Mouse (Mus musculus): Measurements from ENCODE around the gene Scimp. TPM values are rescaled to one million over a fixed set of nuclear protein-coding genes. Genes with fewer than 3 reads are reported as not detected.

Scimp gene
- polyA plus RNA-seq, 1 experiment from 2014 or later, result 0.25 TPM

GRCm38 (mm10) chr11:70833408-70833807 is 21.0 kb upstream of the Scimp start:
- no peak for ATAC-seq (ENCODE audit: insufficient number of reproducible peaks, insufficient read depth, low FRiP score, low TSS enrichment, low read depth)
- H3K4me1 ChIP-seq, result no peaks in the 10 kb centered on the region
- no peaks in the 10 kb centered on the region for H3K36me3 ChIP-seq
- H3K27me3 ChIP-seq, result no peaks in the 10 kb centered on the region
- H3K27ac ChIP-seq, result no peak overlapping the region
- H3K4me2 ChIP-seq, result no peak overlapping the region
- no peak overlapping the region for H3K4me3 ChIP-seq
- H3K9me3 ChIP-seq, result no peaks in the 10 kb centered on the region
- no peak overlapping the region for H3K9ac ChIP-seq

GRCm38 (mm10) chr11:70831201-70831600 is 18.8 kb upstream of the Scimp start:
- Histone ChIP-seq H3K9me3 (no peaks in the 10 kb centered on the region), H3K27ac (no peak overlapping the region), H3K9ac (no peak overlapping the region), H3K36me3 (no peaks in the 10 kb centered on the region), H3K27me3 (no peaks in the 10 kb centered on the region), H3K4me3 (no peak overlapping the region), H3K4me2 (no peak overlapping the region), H3K4me1 (no peaks in the 10 kb centered on the region)
- 50% methylated on average over 3 of the region's 3 CpGs for WGBS
- ATAC-seq (ENCODE audit: insufficient number of reproducible peaks, insufficient read depth, low FRiP score, low TSS enrichment, low read depth), result no peak

- WGBS, result 47% methylated on average over 11 of the region's 11 CpGs
These were observed 16.7 kb upstream of the Scimp start for GRCm38 (mm10) chr11:70828975-70829615.

GRCm38 (mm10) chr11:70826207-70826606 is 13.8 kb upstream of the Scimp start:
- Histone ChIP-seq H3K9ac (no peak overlapping the region), H3K4me1 (peaks cover 6% of the 10 kb centered on the region; the same call in 1 of the 2 replicates), H3K4me2 (no peak overlapping the region), H3K27ac (no peak overlapping the region), H3K4me3 (no peak overlapping the region), H3K9me3 (no peaks in the 10 kb centered on the region), H3K36me3 (no peaks in the 10 kb centered on the region), H3K27me3 (no peaks in the 10 kb centered on the region)
- WGBS, result 86% methylated on average over 2 of the region's 2 CpGs
- ATAC-seq (ENCODE audit: insufficient number of reproducible peaks, insufficient read depth, low FRiP score, low TSS enrichment, low read depth), result no peak

More at GRCm38 (mm10) chr11:70828975-70829615, 16.7 kb upstream of the Scimp start:
- no peak for ATAC-seq (ENCODE audit: insufficient number of reproducible peaks, insufficient read depth, low FRiP score, low TSS enrichment, low read depth)
- H3K4me3 ChIP-seq, result no peak overlapping the region
- no peak overlapping the region for H3K4me2 ChIP-seq
- H3K9me3 ChIP-seq, result no peaks in the 10 kb centered on the region
- no peak overlapping the region for H3K9ac ChIP-seq
- H3K4me1 ChIP-seq, result no peaks in the 10 kb centered on the region
- H3K27ac ChIP-seq, result no peak overlapping the region
- H3K36me3 ChIP-seq, result no peaks in the 10 kb centered on the region
- no peaks in the 10 kb centered on the region for H3K27me3 ChIP-seq

GRCm38 (mm10) chr11:70821728-70822591 is 9.6 kb upstream of the Scimp start:
- Histone ChIP-seq H3K4me3 (no peak overlapping the region), H3K4me1 (peaks cover 6% of the 10 kb centered on the region; the same call in 1 of the 2 replicates), H3K36me3 (no peaks in the 10 kb centered on the region), H3K27ac (no peak overlapping the region), H3K9me3 (no peaks in the 10 kb centered on the region), H3K4me2 (no peak overlapping the region), H3K9ac (no peak overlapping the region), H3K27me3 (no peaks in the 10 kb centered on the region)
- WGBS, result 42% methylated on average over 17 of the region's 17 CpGs
- ATAC-seq (ENCODE audit: insufficient number of reproducible peaks, insufficient read depth, low FRiP score, low TSS enrichment, low read depth), result no peak

- Histone ChIP-seq H3K9me3 (no peaks in the 10 kb centered on the region), H3K36me3 (no peaks in the 10 kb centered on the region), H3K4me3 (no peak overlapping the region), H3K27me3 (no peaks in the 10 kb centered on the region), H3K4me2 (no peak overlapping the region), H3K9ac (no peak overlapping the region), H3K4me1 (peaks cover 6% of the 10 kb centered on the region; the same call in 1 of the 2 replicates), H3K27ac (no peak overlapping the region)
- ATAC-seq (ENCODE audit: insufficient number of reproducible peaks, insufficient read depth, low FRiP score, low TSS enrichment, low read depth), result no peak
- 75% methylated on average over 8 of the region's 8 CpGs for WGBS
These were observed 7.7 kb upstream of the Scimp start for GRCm38 (mm10) chr11:70820120-70820519.

GRCm38 (mm10) chr11:70816770-70817169 is 4.4 kb upstream of the Scimp start:
- Histone ChIP-seq H3K9ac (no peak overlapping the region), H3K4me1 (peaks cover under 1% of the 10 kb centered on the region; the same call in 1 of the 2 replicates), H3K4me2 (no peak overlapping the region), H3K27me3 (no peaks in the 10 kb centered on the region), H3K36me3 (no peaks in the 10 kb centered on the region), H3K27ac (no peak overlapping the region), H3K9me3 (no peaks in the 10 kb centered on the region), H3K4me3 (no peak overlapping the region)
- no peak for ATAC-seq (ENCODE audit: insufficient number of reproducible peaks, insufficient read depth, low FRiP score, low TSS enrichment, low read depth)
- WGBS, result 75% methylated on average over 4 of the region's 4 CpGs

GRCm38 (mm10) chr11:70815498-70816078 is 3.2 kb upstream of the Scimp start:
- Histone ChIP-seq H3K36me3 (no peaks in the 10 kb centered on the region), H3K9me3 (no peaks in the 10 kb centered on the region), H3K9ac (no peak overlapping the region), H3K27me3 (no peaks in the 10 kb centered on the region), H3K4me3 (no peak overlapping the region), H3K4me1 (no peaks in the 10 kb centered on the region), H3K4me2 (no peak overlapping the region), H3K27ac (no peak overlapping the region)
- WGBS, result 26% methylated on average over 6 of the region's 6 CpGs
- ATAC-seq (ENCODE audit: insufficient number of reproducible peaks, insufficient read depth, low FRiP score, low TSS enrichment, low read depth), result no peak

- H3K4me3 ChIP-seq, result no peak overlapping the region
- WGBS, result 80% methylated on average over 8 of the region's 8 CpGs
These were observed 2.7 kb upstream of the Scimp start for GRCm38 (mm10) chr11:70815071-70815470.

GRCm38 (mm10) chr11:70811471-70812240 is 730 bp downstream of the Scimp start:
- no peaks in the 10 kb centered on the region for H3K36me3 ChIP-seq
- H3K4me2 ChIP-seq, result no peak overlapping the region
- H3K27me3 ChIP-seq, result no peaks in the 10 kb centered on the region
- no peaks in the 10 kb centered on the region for H3K4me1 ChIP-seq
- ATAC-seq (ENCODE audit: insufficient number of reproducible peaks, insufficient read depth, low FRiP score, low TSS enrichment, low read depth), result no peak
- H3K9me3 ChIP-seq, result no peaks in the 10 kb centered on the region
- no peak overlapping the region for H3K9ac ChIP-seq
- H3K27ac ChIP-seq, result no peak overlapping the region
- H3K4me3 ChIP-seq, result no peak overlapping the region
- WGBS, result 74% methylated on average over 13 of the region's 13 CpGs

More at GRCm38 (mm10) chr11:70815071-70815470, 2.7 kb upstream of the Scimp start:
- Histone ChIP-seq H3K9ac (no peak overlapping the region), H3K36me3 (no peaks in the 10 kb centered on the region), H3K27ac (no peak overlapping the region), H3K4me2 (no peak overlapping the region), H3K27me3 (no peaks in the 10 kb centered on the region), H3K9me3 (no peaks in the 10 kb centered on the region), H3K4me1 (no peaks in the 10 kb centered on the region)
- ATAC-seq (ENCODE audit: insufficient number of reproducible peaks, insufficient read depth, low FRiP score, low TSS enrichment, low read depth), result no peak

- Histone ChIP-seq H3K36me3 (no peaks in the 10 kb centered on the region), H3K9ac (no peak overlapping the region), H3K27me3 (no peaks in the 10 kb centered on the region), H3K9me3 (no peaks in the 10 kb centered on the region), H3K4me2 (no peak overlapping the region), H3K4me3 (no peak overlapping the region), H3K4me1 (no peaks in the 10 kb centered on the region), H3K27ac (no peak overlapping the region)
- 88% methylated on average over 5 of the region's 5 CpGs for WGBS
- ATAC-seq (ENCODE audit: insufficient number of reproducible peaks, insufficient read depth, low FRiP score, low TSS enrichment, low read depth), result no peak
These were observed 1.3 kb downstream of the Scimp start for GRCm38 (mm10) chr11:70811041-70811440.
